Mouse (Mus musculus) lung, embryonic 14.5 days (tissue): ENCODE data around the gene Bbs9. TPM values are rescaled to one million over a fixed set of nuclear protein-coding genes. Genes with fewer than 3 reads are reported as not detected.

Experiments
- ATAC-seq: fragments of 200-750 bp; cut with Nextera tagmentation; 2 replicates; pipeline ENCODE4 v1.8.0; 2017; ENCODE audit warnings: mild to moderate bottlenecking, moderate TSS enrichment, moderate library complexity; ENCODE audit not compliant: insufficient read depth
- DNase-seq: peaks from one replicate; pipeline ENCODE4 v3.0.0-alpha.2; 2015
- H3K27ac ChIP-seq: fragments of 300-500 bp; sonication (generic); 2 replicates; pipeline ENCODE4 v1.5.1; 2014; ENCODE audit warnings: low read depth, mild to moderate bottlenecking, moderate library complexity
- H3K27me3 ChIP-seq: fragments of 300-500 bp; sonication (generic); 2 replicates; pipeline ENCODE4 v1.6.1; 2014; ENCODE audit warnings: low read length, control low read depth; ENCODE audit not compliant: insufficient read depth
- H3K36me3 ChIP-seq: fragments of 300-500 bp; sonication (generic); 2 replicates; pipeline ENCODE4 v1.6.1; 2014; ENCODE audit warnings: control low read depth; ENCODE audit not compliant: insufficient read depth
- H3K4me1 ChIP-seq: fragments of 300-500 bp; sonication (generic); 2 replicates; pipeline ENCODE4 v1.6.1; 2014; ENCODE audit warnings: antibody characterized with exemption, control low read depth; ENCODE audit not compliant: insufficient read depth
- H3K4me2 ChIP-seq: fragments of 300-500 bp; sonication (generic); 2 replicates; pipeline ENCODE4 v1.6.1; 2014; ENCODE audit warnings: mild to moderate bottlenecking
- H3K4me3 ChIP-seq: fragments of 300-500 bp; sonication (generic); 2 replicates; pipeline ENCODE4 v1.5.1; 2014; ENCODE audit warnings: low read depth, low read length
- H3K9ac ChIP-seq: fragments of 300-500 bp; sonication (generic); 2 replicates; pipeline ENCODE4 v1.6.1; 2014
- H3K9me3 ChIP-seq: fragments of 300-500 bp; sonication (generic); 2 replicates; pipeline ENCODE4 v1.6.1; 2016; ENCODE audit warnings: low read depth, low read length, control low read depth
- CTCF ChIP-seq: IDR thresholded peaks from 2 replicates; pipeline ENCODE4 v1.5.1; 2016; ENCODE audit warnings: antibody characterized with exemption, low read depth
- WGBS: fragments of 180-500 bp; shearing (Covaris S2); extraction: QIAGEN DNeasy Blood & Tissue Kit; methylation state at CpG from one replicate; pipeline ENCODE4 v1.1.7; 2014; 5-methylcytosine and 5-hydroxymethylcytosine counted together
- polyA plus RNA-seq: library from polyadenylated mRNA; unstranded; fragments of >200 nt; fragmentation: Nextera tagmentation; extraction: Ambion mirVana; gene quantifications from 2 replicates; pipeline ENCODE4 v1.2.1, GENCODE M21; 2014

Gene Bbs9
- polyA plus RNA-seq, 1 experiment from 2014 or later, result 17.1 TPM

GRCm38 (mm10) chr9:22793698-22794097, 318.2 kb downstream of the Bbs9 start:
- no peak overlapping the region for H3K4me3 ChIP-seq
- H3K27ac ChIP-seq, result no peak overlapping the region
- no peaks in the 10 kb centered on the region for H3K27me3 ChIP-seq
- DNase-seq, result no peak
- no peaks in the 10 kb centered on the region for H3K9me3 ChIP-seq
- TF ChIP-seq CTCF, result no peak
- ATAC-seq, result no peak
- no peak overlapping the region for H3K4me2 ChIP-seq
- no peaks in the 10 kb centered on the region for H3K36me3 ChIP-seq
- no peaks in the 10 kb centered on the region for H3K4me1 ChIP-seq
- 65% methylated on average over 7 of the region's 7 CpGs for WGBS
- no peak overlapping the region for H3K9ac ChIP-seq

GRCm38 (mm10) chr9:22800675-22801074, 325.2 kb downstream of the Bbs9 start:
- H3K36me3 ChIP-seq, result no peaks in the 10 kb centered on the region
- DNase-seq (peak; percentile 51), ATAC-seq (peak; percentile 49; the same call in 1 of the 2 replicates)
- no peak overlapping the region for H3K4me2 ChIP-seq
- H3K4me1 ChIP-seq, result no peaks in the 10 kb centered on the region
- H3K4me3 ChIP-seq, result no peak overlapping the region
- no peaks in the 10 kb centered on the region for H3K27me3 ChIP-seq
- H3K27ac ChIP-seq, result no peak overlapping the region
- TF ChIP-seq CTCF, result no peak
- H3K9me3 ChIP-seq, result no peaks in the 10 kb centered on the region
- WGBS, result 50% methylated on average over 7 of the region's 7 CpGs
- no peak overlapping the region for H3K9ac ChIP-seq

GRCm38 (mm10) chr9:22805981-22806380, 330.5 kb downstream of the Bbs9 start:
- TF ChIP-seq CTCF, result no peak

GRCm38 (mm10) chr9:22806494-22806893, 331.0 kb downstream of the Bbs9 start:
- no peak for ATAC-seq
- DNase-seq, result no peak
- WGBS, result 26% methylated on average over 5 of the region's 5 CpGs

More at GRCm38 (mm10) chr9:22805981-22806380, 330.5 kb downstream of the Bbs9 start:
- Histone ChIP-seq H3K27me3 (no peaks in the 10 kb centered on the region), H3K9ac (no peak overlapping the region), H3K9me3 (no peaks in the 10 kb centered on the region), H3K27ac (no peak overlapping the region), H3K4me2 (no peak overlapping the region), H3K4me3 (no peak overlapping the region), H3K4me1 (no peaks in the 10 kb centered on the region), H3K36me3 (no peaks in the 10 kb centered on the region)
- 47% methylated on average over 1 of the region's 1 CpGs for WGBS
- no peak for DNase-seq
- no peak for ATAC-seq

GRCm38 (mm10) chr9:22807693-22808092, 332.2 kb downstream of the Bbs9 start:
- Histone ChIP-seq H3K4me1 (no peaks in the 10 kb centered on the region), H3K27me3 (no peaks in the 10 kb centered on the region), H3K4me2 (no peak overlapping the region), H3K9ac (no peak overlapping the region), H3K27ac (no peak overlapping the region), H3K9me3 (no peaks in the 10 kb centered on the region), H3K4me3 (no peak overlapping the region), H3K36me3 (no peaks in the 10 kb centered on the region)
- no peak for ATAC-seq
- 75% methylated on average over 5 of the region's 5 CpGs for WGBS
- no peak for TF ChIP-seq CTCF
- no peak for DNase-seq

More at GRCm38 (mm10) chr9:22806494-22806893, 331.0 kb downstream of the Bbs9 start:
- H3K9ac ChIP-seq, result no peak overlapping the region
- no peak overlapping the region for H3K4me3 ChIP-seq
- no peak for TF ChIP-seq CTCF
- no peak overlapping the region for H3K27ac ChIP-seq
- H3K36me3 ChIP-seq, result no peaks in the 10 kb centered on the region
- H3K4me2 ChIP-seq, result no peak overlapping the region
- H3K4me1 ChIP-seq, result no peaks in the 10 kb centered on the region
- no peaks in the 10 kb centered on the region for H3K27me3 ChIP-seq
- no peaks in the 10 kb centered on the region for H3K9me3 ChIP-seq

GRCm38 (mm10) chr9:22809621-22810126, 334.2 kb downstream of the Bbs9 start:
- Histone ChIP-seq H3K4me3 (no peak overlapping the region), H3K4me2 (no peak overlapping the region), H3K9ac (no peak overlapping the region), H3K9me3 (no peaks in the 10 kb centered on the region), H3K27ac (no peak overlapping the region), H3K27me3 (no peaks in the 10 kb centered on the region), H3K4me1 (no peaks in the 10 kb centered on the region), H3K36me3 (no peaks in the 10 kb centered on the region)
- 85% methylated on average over 4 of the region's 4 CpGs for WGBS
- ATAC-seq, result no peak
- no peak for TF ChIP-seq CTCF
- DNase-seq, result no peak

- Histone ChIP-seq H3K36me3 (no peaks in the 10 kb centered on the region), H3K27me3 (no peaks in the 10 kb centered on the region), H3K27ac (no peak overlapping the region), H3K9ac (no peak overlapping the region), H3K4me2 (no peak overlapping the region), H3K9me3 (no peaks in the 10 kb centered on the region), H3K4me3 (no peak overlapping the region), H3K4me1 (0 out of 2 replicates have a peak, but pooled peaks cover 6% of the 10 kb centered on the region)
- 84% methylated on average over 8 of the region's 8 CpGs for WGBS
- DNase-seq (no peak), ATAC-seq (no peak)
- TF ChIP-seq CTCF, result no peak
These were observed 334.9 kb downstream of the Bbs9 start for GRCm38 (mm10) chr9:22810454-22810853.
